Mouse (Mus musculus): Measurements from ENCODE around the gene Zfp462. TPM values are rescaled to one million over a fixed set of nuclear protein-coding genes. Genes with fewer than 3 reads are reported as not detected.

Gene Zfp462
- polyA plus RNA-seq, 1 experiment from 2014 or later, result 21.6 TPM

DNA sequence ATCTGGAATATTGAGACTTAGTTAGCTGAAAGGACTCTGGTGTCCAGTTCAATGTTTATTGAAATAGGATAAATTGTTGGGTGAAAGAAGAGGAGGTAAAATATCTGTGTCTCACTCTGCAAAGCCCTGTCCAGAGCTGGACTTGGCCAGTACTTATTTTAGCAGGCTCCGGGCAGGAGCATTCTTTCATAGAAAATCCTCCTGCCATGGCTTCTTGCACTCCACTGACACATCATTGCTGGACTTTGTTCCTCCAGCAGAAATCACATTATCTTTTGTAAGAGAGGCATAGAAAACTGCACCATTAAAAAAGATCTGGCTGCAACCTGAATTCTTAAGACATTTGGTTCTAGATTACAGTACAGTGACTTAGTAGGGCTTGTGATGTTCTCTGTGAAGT, 61.2 kb downstream of the Zfp462 start:
- H3K36me3 ChIP-seq (replicated peaks), result peaks cover 53% of the 10 kb centered on the region

DNA sequence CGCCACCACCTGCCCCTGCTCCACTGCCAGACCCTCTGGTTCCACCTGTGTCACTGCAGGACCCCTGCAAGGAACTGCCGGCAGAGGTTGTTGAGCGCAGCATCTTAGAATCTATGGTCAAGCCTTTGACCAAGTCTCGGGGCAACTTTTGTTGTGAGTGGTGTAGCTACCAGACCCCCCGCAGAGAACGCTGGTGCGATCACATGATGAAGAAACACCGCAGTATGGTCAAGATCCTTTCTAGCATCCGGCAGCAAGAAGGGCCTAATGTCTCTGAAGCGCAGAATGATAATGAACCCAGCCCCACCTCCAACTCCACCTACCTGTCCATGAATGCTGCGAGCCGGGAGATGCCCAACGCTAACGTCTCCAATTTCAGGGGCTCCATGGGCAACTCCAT, 63.8 kb downstream of the Zfp462 start:
- WGBS, result 96% methylated on average over 14 of the region's 14 CpGs
- Histone ChIP-seq H3K27ac (no peak overlapping the region), H3K4me2 (no peak overlapping the region), H3K27me3 (no peaks in the 10 kb centered on the region), H3K9ac (no peak overlapping the region), H3K4me1 (peaks cover 30% of the 10 kb centered on the region), H3K36me3 (replicated peaks) (peaks cover 65% of the 10 kb centered on the region), H3K4me3 (replicated peaks) (no peak overlapping the region), H3K9me3 (no peaks in the 10 kb centered on the region)
- ATAC-seq (ENCODE audit: low FRiP score), result no peak

More for the DNA sequence above, 61.2 kb downstream of the Zfp462 start:
- H3K4me3 ChIP-seq (replicated peaks), result no peak overlapping the region
- WGBS, result 18% methylated on average over 1 of the region's 1 CpGs
- H3K9ac ChIP-seq, result no peak overlapping the region
- H3K27me3 ChIP-seq, result no peaks in the 10 kb centered on the region
- peak overlapping the region; percentile 37; the same call in 1 of the 2 replicates for H3K4me2 ChIP-seq
- H3K4me1 ChIP-seq, result peaks cover 36% of the 10 kb centered on the region
- no peaks in the 10 kb centered on the region for H3K9me3 ChIP-seq
- ATAC-seq (ENCODE audit: low FRiP score), result no peak
- H3K27ac ChIP-seq, result peak overlapping the region; percentile 89

DNA sequence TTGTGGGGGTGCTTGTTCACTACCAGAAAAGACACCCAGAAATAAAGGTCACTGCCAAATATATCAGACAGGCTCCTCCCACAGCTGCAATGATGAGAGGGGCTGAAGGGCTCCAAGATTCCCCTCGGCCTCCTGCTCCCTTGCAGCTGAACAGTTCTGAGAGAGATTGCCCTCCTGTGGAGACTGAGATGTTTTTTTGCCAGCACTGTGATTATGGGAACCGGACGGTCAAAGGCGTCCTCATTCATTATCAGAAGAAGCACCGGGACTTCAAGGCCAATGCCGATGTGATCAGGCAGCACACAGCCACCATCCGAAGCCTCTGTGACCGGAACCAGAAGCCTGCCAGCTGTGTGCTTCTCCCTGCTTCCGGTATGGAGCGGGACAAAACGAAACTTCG, 66.5 kb downstream of the Zfp462 start:
- H3K4me1 ChIP-seq, result peaks cover 2% of the 10 kb centered on the region
- 89% methylated on average over 12 of the region's 12 CpGs for WGBS
- no peak overlapping the region for H3K27ac ChIP-seq
- no peak overlapping the region for H3K4me3 ChIP-seq (replicated peaks)
- H3K4me2 ChIP-seq, result no peak overlapping the region
- H3K27me3 ChIP-seq, result no peaks in the 10 kb centered on the region
- ATAC-seq (ENCODE audit: low FRiP score), result no peak
- H3K9me3 ChIP-seq, result no peaks in the 10 kb centered on the region
- H3K36me3 ChIP-seq (replicated peaks), result peaks cover 93% of the 10 kb centered on the region
- no peak overlapping the region for H3K9ac ChIP-seq

DNA sequence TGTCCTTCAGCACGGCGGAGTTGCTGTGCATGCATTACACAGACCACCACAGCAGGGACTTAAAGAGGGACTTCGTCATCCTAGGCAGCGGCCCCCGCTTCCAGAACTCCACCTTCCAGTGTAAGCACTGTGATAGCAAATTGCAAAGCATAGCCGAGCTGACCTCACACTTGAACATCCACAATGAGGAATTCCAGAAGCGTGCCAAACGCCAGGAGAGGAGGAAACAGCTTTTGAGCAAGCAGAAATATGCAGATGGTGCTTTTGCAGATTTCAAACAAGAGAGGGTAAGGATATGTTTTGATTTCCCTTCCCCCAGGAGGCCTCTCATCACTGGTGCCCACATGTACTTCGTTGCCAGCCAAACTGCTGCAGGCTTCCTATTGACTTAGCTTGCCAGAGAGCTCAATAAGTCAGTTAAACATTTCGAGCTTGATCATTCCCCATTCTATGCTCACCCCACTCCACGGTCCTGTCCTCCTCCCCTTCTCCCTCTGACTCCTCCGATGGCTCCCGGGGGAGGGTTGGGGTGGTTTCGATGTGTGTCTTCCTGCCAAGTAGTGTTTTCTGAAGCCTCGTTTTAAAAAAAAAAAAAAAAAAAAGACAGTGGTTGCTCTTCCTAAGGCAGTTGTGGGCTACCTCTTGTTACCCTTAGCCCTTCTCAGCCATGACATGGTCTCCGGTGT, 68.9 kb downstream of the Zfp462 start:
- Histone ChIP-seq H3K27me3 (no peaks in the 10 kb centered on the region), H3K4me3 (replicated peaks) (no peak overlapping the region), H3K4me2 (no peak overlapping the region), H3K27ac (no peak overlapping the region), H3K9ac (no peak overlapping the region), H3K9me3 (no peaks in the 10 kb centered on the region), H3K4me1 (no peaks in the 10 kb centered on the region), H3K36me3 (replicated peaks) (peaks cover 98% of the 10 kb centered on the region)
- WGBS, result 88% methylated on average over 16 of the region's 16 CpGs
- no peak for ATAC-seq (ENCODE audit: low FRiP score)

DNA sequence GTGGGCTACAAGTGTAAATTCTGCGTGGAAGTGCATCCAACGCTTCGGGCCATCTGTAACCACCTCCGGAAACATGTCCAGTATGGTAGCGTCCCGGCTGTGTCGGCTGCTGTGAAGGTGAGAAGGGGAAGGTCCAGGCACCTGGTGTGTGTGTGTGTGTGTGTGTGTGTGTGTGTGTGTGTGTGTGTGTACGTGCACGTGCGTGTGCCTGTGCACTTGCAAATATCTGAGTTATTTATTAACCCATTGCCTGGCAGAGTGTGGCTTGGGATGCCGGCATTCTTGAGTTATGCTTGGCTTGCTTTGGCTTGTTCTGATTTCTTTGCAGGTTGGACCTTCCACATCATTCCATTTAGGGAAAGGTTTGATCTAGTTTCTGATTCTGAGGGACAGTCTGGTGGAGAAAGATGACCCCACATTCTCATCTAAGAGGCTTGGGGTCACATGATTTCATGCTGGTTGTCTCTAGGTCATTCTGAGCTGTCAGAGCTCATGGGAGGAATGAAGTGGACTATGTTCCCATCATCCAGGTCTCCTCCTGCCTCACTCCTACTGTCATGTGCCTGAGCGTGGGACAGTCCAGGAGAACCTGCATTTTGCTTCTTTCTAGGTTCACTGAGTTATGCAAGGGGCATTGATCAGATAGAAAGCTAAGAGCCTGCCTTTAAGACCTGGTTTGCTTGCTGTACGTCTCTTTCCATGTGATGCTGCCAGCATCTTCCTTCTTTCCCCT, 70.0 kb downstream of the Zfp462 start:
- whole genome bisulfite sequencing, result 95% methylated on average over 13 of the region's 13 CpGs
- Histone ChIP-seq H3K4me3 (replicated peaks) (no peak overlapping the region), H3K36me3 (replicated peaks) (peaks cover 98% of the 10 kb centered on the region), H3K27ac (no peak overlapping the region), H3K4me2 (no peak overlapping the region), H3K9ac (no peak overlapping the region), H3K4me1 (no peaks in the 10 kb centered on the region), H3K9me3 (no peaks in the 10 kb centered on the region), H3K27me3 (no peaks in the 10 kb centered on the region)
- no peak for ATAC-seq (ENCODE audit: low FRiP score)

DNA sequence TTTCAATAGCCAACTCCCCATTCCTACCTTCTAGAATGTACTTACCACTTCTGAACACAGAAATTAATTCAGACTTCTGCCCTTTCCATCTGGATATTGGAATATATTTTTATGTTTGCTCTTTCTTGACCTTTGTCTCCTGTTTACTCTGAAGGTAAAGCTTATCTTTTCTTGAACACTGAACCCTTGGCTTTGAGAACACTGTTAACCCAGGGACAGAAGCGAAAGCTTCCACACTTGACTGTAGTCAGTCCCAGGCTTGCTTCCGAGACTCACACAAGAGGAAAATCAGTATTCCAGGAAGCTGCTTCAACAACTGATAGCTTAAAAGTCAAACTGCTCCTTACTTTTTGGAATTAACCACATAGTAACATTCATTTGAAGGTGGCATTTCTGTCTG, 70.7 kb downstream of the Zfp462 start:
- H3K27me3 ChIP-seq, result no peaks in the 10 kb centered on the region
- ATAC-seq (ENCODE audit: low FRiP score), result no peak
- no peak overlapping the region for H3K9ac ChIP-seq
- no peak overlapping the region for H3K4me2 ChIP-seq
- H3K4me3 ChIP-seq (replicated peaks), result no peak overlapping the region
- no peaks in the 10 kb centered on the region for H3K4me1 ChIP-seq
- 95% methylated on average over 2 of the region's 2 CpGs for WGBS
- no peaks in the 10 kb centered on the region for H3K9me3 ChIP-seq
- H3K36me3 ChIP-seq (replicated peaks), result peaks cover 98% of the 10 kb centered on the region
- H3K27ac ChIP-seq, result no peak overlapping the region

DNA sequence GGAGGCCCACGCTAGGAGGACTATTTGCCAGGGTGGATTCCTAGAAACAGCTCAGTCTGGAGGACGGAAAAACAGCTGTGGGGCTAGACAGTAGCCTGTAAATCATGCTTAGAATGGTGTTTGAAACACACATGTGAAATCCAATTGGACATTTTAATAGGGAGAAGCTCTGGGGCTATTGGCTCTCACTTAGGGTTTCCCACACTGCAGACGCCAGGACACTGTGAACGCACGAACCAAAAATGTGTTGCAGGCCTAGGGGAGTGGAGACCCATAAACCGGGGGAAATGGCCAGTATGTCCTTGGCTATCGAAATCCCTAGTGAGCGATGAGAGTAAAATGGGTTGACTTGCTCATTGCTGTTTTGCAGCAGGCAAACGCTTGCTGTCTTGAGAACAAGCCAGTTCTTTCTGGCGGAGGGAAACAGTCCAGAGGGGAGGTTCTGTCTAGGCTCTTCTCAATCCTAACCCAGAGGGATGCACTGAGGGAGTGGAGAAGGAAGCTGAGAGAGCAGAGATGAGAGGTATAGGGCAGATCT, 81.3 kb downstream of the Zfp462 start:
- H3K4me2 ChIP-seq, result no peak overlapping the region
- H3K4me3 ChIP-seq (replicated peaks), result no peak overlapping the region
- 87% methylated on average over 10 of the region's 10 CpGs for WGBS
- H3K27me3 ChIP-seq, result no peaks in the 10 kb centered on the region
- H3K9me3 ChIP-seq, result no peaks in the 10 kb centered on the region
- H3K36me3 ChIP-seq (replicated peaks), result peaks cover 80% of the 10 kb centered on the region
- H3K27ac ChIP-seq, result no peak overlapping the region
- ATAC-seq (ENCODE audit: low FRiP score), result no peak
- no peak overlapping the region for H3K9ac ChIP-seq
- H3K4me1 ChIP-seq, result peaks cover 4% of the 10 kb centered on the region; the same call in 1 of the 2 replicates

DNA sequence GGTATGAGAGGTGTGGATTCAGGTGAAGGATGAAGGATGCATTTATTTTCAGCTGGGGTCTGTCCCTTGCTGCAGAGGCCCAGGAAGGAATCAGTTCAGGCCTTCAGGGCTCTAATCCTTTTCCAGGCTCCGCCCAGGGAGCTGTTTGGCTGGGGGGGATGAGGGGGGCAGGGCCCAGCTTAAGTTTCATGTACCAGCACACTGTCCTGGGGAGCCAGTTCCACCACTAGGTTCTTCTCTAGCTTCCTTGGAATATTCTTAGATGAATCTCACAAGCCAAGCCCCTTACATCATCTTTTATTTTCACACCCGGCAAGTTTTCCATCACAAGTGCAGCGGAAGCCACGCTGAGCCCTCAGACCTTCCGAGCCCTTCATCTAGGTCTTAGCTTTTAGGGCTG, 85.6 kb downstream of the Zfp462 start:
- Histone ChIP-seq H3K27ac (no peak overlapping the region), H3K4me2 (no peak overlapping the region), H3K4me1 (peaks cover 4% of the 10 kb centered on the region; the same call in 1 of the 2 replicates), H3K9ac (no peak overlapping the region), H3K4me3 (replicated peaks) (no peak overlapping the region), H3K9me3 (no peaks in the 10 kb centered on the region), H3K36me3 (replicated peaks) (peaks cover 64% of the 10 kb centered on the region), H3K27me3 (no peaks in the 10 kb centered on the region)
- WGBS, result 72% methylated on average over 5 of the region's 5 CpGs
- ATAC-seq (ENCODE audit: low FRiP score), result no peak

DNA sequence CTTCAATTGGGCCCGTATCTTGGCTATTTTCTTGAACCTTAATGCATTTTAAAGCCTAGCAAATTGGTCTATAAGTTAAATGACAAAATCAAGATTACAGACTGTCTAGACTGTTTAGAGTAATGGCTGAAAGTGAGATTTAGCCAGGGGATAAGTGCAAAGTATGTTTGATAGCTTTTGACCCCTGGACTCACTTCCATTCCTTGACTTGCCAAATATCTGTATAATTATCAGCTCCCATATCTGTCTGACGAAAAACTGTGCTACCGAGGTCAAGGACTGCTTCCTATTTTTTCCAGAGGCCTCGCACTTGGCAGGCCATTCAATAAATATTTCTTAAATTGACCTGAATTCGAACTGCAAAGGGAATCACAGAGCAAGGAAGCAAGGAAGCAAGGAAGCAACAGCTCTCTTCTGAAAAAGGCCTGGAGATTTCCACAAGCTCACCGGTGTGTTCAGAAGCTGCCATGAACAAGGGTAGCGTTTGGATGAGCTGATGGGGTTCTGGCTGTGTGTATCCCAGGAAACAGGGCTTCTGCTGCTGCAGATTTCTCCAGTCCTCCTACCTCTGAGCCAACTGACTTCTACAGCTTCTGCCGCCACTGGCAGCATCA, 87.6 kb downstream of the Zfp462 start:
- Histone ChIP-seq H3K36me3 (replicated peaks) (peaks cover 61% of the 10 kb centered on the region), H3K4me1 (peaks cover 4% of the 10 kb centered on the region; the same call in 1 of the 2 replicates), H3K9me3 (no peaks in the 10 kb centered on the region), H3K27me3 (no peaks in the 10 kb centered on the region), H3K27ac (0 out of 2 replicates have a peak overlapping the region, but pooled peaks have one; percentile 8), H3K4me2 (no peak overlapping the region), H3K4me3 (replicated peaks) (no peak overlapping the region), H3K9ac (no peak overlapping the region)
- no peak for ATAC-seq (ENCODE audit: low FRiP score)
- WGBS, result 89% methylated on average over 8 of the region's 8 CpGs

DNA sequence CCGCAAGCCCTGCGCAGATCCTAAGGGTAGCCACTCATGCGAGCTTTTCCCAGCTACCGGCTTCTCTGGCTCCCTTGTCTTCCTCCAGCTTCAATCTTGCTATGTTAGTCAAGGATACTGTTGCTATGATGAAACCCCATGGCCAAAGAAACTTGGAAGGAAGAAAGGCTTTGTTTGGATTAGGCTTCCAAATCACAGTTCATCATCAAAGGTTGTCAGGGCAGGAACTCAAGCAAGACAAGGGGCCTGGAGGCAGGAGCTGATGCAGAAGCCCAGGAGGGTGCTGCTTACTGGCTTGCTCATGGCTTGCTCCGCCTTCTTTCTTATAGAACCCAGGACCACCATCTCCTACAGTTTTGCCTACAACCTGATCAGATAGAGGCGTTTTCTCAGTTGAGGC, 88.6 kb downstream of the Zfp462 start:
- no peak for ATAC-seq (ENCODE audit: low FRiP score)
- H3K27ac ChIP-seq, result no peak overlapping the region; the same call in 1 of the 2 replicates
- no peak overlapping the region for H3K9ac ChIP-seq
- H3K4me2 ChIP-seq, result no peak overlapping the region
- peaks cover 4% of the 10 kb centered on the region; the same call in 1 of the 2 replicates for H3K4me1 ChIP-seq
- H3K27me3 ChIP-seq, result no peaks in the 10 kb centered on the region
- WGBS, result 91% methylated on average over 6 of the region's 6 CpGs
- no peaks in the 10 kb centered on the region for H3K9me3 ChIP-seq
- H3K36me3 ChIP-seq (replicated peaks), result peaks cover 62% of the 10 kb centered on the region
- H3K4me3 ChIP-seq (replicated peaks), result no peak overlapping the region

DNA sequence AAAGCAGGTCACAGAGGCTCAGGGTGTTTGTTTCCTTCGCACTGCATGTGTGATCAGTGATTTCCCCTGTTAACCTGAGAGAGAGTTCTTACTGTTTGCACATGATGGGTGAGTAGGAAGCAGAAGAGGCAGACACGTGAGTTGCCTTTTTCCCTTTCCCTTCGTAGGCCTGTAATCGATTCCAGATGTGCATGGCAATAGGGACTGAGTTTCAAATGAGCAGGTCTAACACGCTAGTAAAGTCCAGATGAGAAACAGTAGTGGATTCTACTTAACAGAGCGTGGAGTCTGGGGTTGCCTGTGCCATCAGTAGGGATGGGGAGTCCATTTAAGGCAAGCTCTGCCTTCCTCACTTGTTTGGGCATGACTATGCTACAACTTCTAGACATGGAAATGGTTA, 93.3 kb downstream of the Zfp462 start:
- Histone ChIP-seq H3K4me2 (no peak overlapping the region), H3K36me3 (replicated peaks) (peaks cover 71% of the 10 kb centered on the region), H3K9me3 (no peaks in the 10 kb centered on the region), H3K4me3 (replicated peaks) (no peak overlapping the region), H3K4me1 (peaks cover 34% of the 10 kb centered on the region), H3K9ac (no peak overlapping the region), H3K27me3 (no peaks in the 10 kb centered on the region), H3K27ac (no peak overlapping the region)
- whole genome bisulfite sequencing, result 89% methylated on average over 6 of the region's 6 CpGs
- ATAC-seq (ENCODE audit: low FRiP score), result no peak

DNA sequence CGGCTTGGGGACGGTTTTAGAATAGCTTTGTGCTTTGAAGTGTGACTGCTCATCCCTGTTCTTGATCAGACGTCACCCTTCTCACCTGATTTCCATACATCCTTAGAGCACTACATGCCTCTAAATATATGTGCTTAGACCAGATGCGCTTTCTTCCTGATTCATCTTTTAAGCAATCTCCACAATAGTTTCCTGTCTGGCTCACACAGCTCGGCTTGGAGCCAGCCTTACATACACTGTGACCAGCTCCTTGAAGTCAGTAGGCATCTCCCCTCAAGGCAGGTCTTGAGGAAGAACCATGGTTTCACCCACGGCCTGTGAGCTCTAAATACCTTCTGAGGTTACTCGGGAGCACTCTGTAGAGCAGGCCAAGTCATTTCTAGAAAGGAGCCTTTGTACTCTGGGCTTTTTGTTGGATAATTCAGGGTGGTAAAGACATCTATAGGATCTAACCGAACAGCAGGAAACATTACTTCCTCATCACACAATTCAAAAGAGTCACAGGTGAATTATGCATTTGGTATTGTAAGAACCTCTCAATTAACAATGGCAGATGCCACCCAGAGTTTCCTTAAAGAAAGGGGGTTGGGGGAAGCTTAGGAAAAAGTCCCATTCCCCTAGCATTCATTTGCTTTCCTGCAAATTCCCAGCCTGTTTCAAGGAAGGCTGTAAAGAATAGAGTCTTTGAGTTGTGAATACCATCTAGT, 95.6 kb downstream of the Zfp462 start:
- ATAC-seq (ENCODE audit: low FRiP score), result no peak
- Histone ChIP-seq H3K27ac (peak overlapping the region; percentile 16; the same call in 1 of the 2 replicates), H3K4me3 (replicated peaks) (no peak overlapping the region), H3K4me1 (peaks cover 34% of the 10 kb centered on the region), H3K36me3 (replicated peaks) (peaks cover 77% of the 10 kb centered on the region), H3K27me3 (no peaks in the 10 kb centered on the region), H3K9me3 (no peaks in the 10 kb centered on the region), H3K9ac (no peak overlapping the region), H3K4me2 (no peak overlapping the region)
- WGBS, result 51% methylated on average over 8 of the region's 8 CpGs
